ENCODE assay signal across 9 mouse cellular contexts in the genomic region with DNA sequence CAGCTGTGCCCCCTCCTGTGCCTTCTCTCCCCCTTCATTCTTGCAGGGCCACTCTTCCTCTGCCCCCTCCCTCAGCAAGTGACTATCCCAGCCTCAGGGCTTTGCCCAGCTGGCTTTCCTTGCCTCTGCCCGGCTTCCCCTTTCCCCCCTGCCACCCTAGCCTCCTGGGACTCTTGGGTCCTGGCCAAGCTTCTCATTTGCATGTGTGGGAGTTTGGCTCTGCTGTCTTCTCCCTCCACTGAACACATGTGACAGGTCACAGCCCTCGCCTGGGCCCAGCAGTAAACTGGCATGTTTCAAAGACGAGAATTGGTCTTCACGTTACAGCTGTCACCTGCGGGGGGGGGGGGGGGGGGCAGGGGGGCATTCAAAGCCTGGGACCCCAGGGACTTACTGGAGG. TPM values are rescaled to one million over a fixed set of nuclear protein-coding genes. Genes with fewer than 3 reads are reported as not detected.
DNase-seq lines count a peak whose midpoint lies in the region; ATAC-seq and TF ChIP-seq lines count a peak whose summit lies in the region.
"Had no signal": no experiment of that assay in that cellular context is flagged by ENCODE, and none has a peak within 500 bp of the region (broad histone marks: within the 10 kb centered on the region; RNA-seq: fewer than 3 reads in every experiment).

No protein-coding gene starts in this region.

- TF ChIP-seq EP300 in liver, postnatal 0 days (IDR thresholded peaks at IDR 0.05; ENCODE audit: low read depth): no peak

- no peaks in the 10 kb centered on the region for H3K36me3 ChIP-seq in liver, postnatal 0 days (replicated peaks; ENCODE audit: insufficient read depth, low read length)
- H3K36me3 ChIP-seq in liver, embryonic 12.5 days: no peaks in the 10 kb centered on the region
- no peaks in the 10 kb centered on the region for H3K36me3 ChIP-seq in forebrain, postnatal 0 days (ENCODE audit: insufficient read depth)

- H3K4me3 ChIP-seq in liver, postnatal 0 days (ENCODE audit: low read depth, low read length): no peak overlapping the region
- H3K4me3 ChIP-seq in liver, embryonic 12.5 days: no peak overlapping the region
- no peak overlapping the region for H3K4me3 ChIP-seq in forebrain, postnatal 0 days (ENCODE audit: low read depth, low read length)

- peak; percentile 40; the same call in 1 of the 2 replicates for ATAC-seq in liver, postnatal 0 days
- ATAC-seq in liver, embryonic 12.5 days: no peak
- peak; percentile 44; the same call in 1 of the 2 replicates for ATAC-seq in forebrain, postnatal 0 days

- H3K27ac ChIP-seq in liver, postnatal 0 days (ENCODE audit: low read depth): no peak overlapping the region
- no peak overlapping the region for H3K27ac ChIP-seq in liver, embryonic 12.5 days
- H3K27ac ChIP-seq in forebrain, postnatal 0 days (ENCODE audit: low read depth, low read length): no peak overlapping the region

- H3K27me3 ChIP-seq in liver, postnatal 0 days (ENCODE audit: insufficient read depth, low read length): no peaks in the 10 kb centered on the region
- H3K27me3 ChIP-seq in liver, embryonic 12.5 days (replicated peaks): 0 out of 2 replicates have a peak, but pooled peaks cover 4% of the 10 kb centered on the region
- no peaks in the 10 kb centered on the region for H3K27me3 ChIP-seq in forebrain, postnatal 0 days (ENCODE audit: insufficient read depth, low read length)

- H3K9ac ChIP-seq in liver, postnatal 0 days (replicated peaks): no peak overlapping the region
- H3K9ac ChIP-seq in liver, embryonic 12.5 days: no peak overlapping the region
- no peak overlapping the region for H3K9ac ChIP-seq in forebrain, postnatal 0 days

- no peak overlapping the region for H3K4me2 ChIP-seq in liver, postnatal 0 days (ENCODE audit: low read depth, low read length)
- H3K4me2 ChIP-seq in liver, embryonic 12.5 days: no peak overlapping the region
- H3K4me2 ChIP-seq in forebrain, postnatal 0 days (ENCODE audit: low read depth): no peak overlapping the region

- no peaks in the 10 kb centered on the region for H3K4me1 ChIP-seq in liver, postnatal 0 days (ENCODE audit: insufficient read depth)
- no peaks in the 10 kb centered on the region for H3K4me1 ChIP-seq in liver, embryonic 12.5 days
- no peaks in the 10 kb centered on the region for H3K4me1 ChIP-seq in forebrain, postnatal 0 days (ENCODE audit: insufficient read depth)

- no peak for TF ChIP-seq CTCF in liver, postnatal 0 days (IDR thresholded peaks at IDR 0.05; ENCODE audit: low read depth)
- no peak for TF ChIP-seq CTCF in forebrain, postnatal 0 days (IDR thresholded peaks at IDR 0.05; ENCODE audit: low read depth)

- peak; percentile 58 for DNase-seq in liver, postnatal 0 days
- peak; percentile 79 for DNase-seq in adipocyte (ENCODE audit: low spot score)
- peak; percentile 52 for DNase-seq in forebrain, postnatal 0 days
- peak; percentile 57 for DNase-seq in lung, postnatal 10 days
- DNase-seq in cerebellum, adult 9-10 months: no peak
- no peak for DNase-seq in thymus, postnatal 10 days (ENCODE audit: low spot score in 2 of 2)

- no peaks in the 10 kb centered on the region for H3K9me3 ChIP-seq in liver, postnatal 0 days (ENCODE audit: low read length)
- H3K9me3 ChIP-seq in liver, embryonic 12.5 days (replicated peaks): no peaks in the 10 kb centered on the region
- no peaks in the 10 kb centered on the region for H3K9me3 ChIP-seq in forebrain, postnatal 0 days (ENCODE audit: low read length)

- WGBS in liver, postnatal 0 days (ENCODE audit: insufficient replicate concordance): 10% methylated on average over 3 of the region's 5 CpGs
- 46% methylated on average over 5 of the region's 5 CpGs for WGBS in liver, embryonic 12.5 days (ENCODE audit: insufficient replicate concordance)
- 18% methylated on average over 5 of the region's 5 CpGs for WGBS in forebrain, postnatal 0 days

RNA-seq across cellular contexts. Expression of gene Stpg4, which starts 40.5 kb away (rescaled TPM):
- not detected in 2 replicates for polyA plus RNA-seq in liver, postnatal 0 days (2015; fragmentation: Nextera tagmentation; extraction: Ambion mirVana)
- polyA plus RNA-seq in liver, embryonic 12.5 days (2016; fragmentation: Nextera tagmentation; extraction: Ambion mirVana): not detected in 2 replicates
- not detected in 2 replicates for total RNA-seq in forebrain, postnatal 0 days (2014; rRNA removed)
- not detected in 2 replicates for polyA plus RNA-seq in forebrain, postnatal 0 days (2015; fragmentation: Nextera tagmentation; extraction: Ambion mirVana)
- polyA plus RNA-seq: limb, embryonic 14.5 days; neural tube, embryonic 11.5 days had no signal

RNA-seq across cellular contexts. Expression of gene Calm2, which starts 59.7 kb away (rescaled TPM):
- 397 and 413 TPM in 2 replicates for polyA plus RNA-seq in liver, postnatal 0 days (2015; fragmentation: Nextera tagmentation; extraction: Ambion mirVana)
- polyA plus RNA-seq in liver, embryonic 12.5 days (2016; fragmentation: Nextera tagmentation; extraction: Ambion mirVana): 401 and 435 TPM in 2 replicates
- total RNA-seq in forebrain, postnatal 0 days (2014; rRNA removed): 1,563 and 1,794 TPM in 2 replicates
- 3,264 and 3,401 TPM in 2 replicates for polyA plus RNA-seq in forebrain, postnatal 0 days (2015; fragmentation: Nextera tagmentation; extraction: Ambion mirVana)

Comparison
In these comparisons a context has a peak if more than half of its experiments do, and no peak if none do; other contexts are left out.
1. DNase-seq: peak in liver, postnatal 0 days (single experiment), adipocyte (single experiment), forebrain, postnatal 0 days (single experiment) and lung, postnatal 10 days (single experiment); none in cerebellum, adult 9-10 months (single experiment) and thymus, postnatal 10 days (0 of 2).